8 mouse cellular contexts compared by ENCODE assay signal in the genomic region with DNA sequence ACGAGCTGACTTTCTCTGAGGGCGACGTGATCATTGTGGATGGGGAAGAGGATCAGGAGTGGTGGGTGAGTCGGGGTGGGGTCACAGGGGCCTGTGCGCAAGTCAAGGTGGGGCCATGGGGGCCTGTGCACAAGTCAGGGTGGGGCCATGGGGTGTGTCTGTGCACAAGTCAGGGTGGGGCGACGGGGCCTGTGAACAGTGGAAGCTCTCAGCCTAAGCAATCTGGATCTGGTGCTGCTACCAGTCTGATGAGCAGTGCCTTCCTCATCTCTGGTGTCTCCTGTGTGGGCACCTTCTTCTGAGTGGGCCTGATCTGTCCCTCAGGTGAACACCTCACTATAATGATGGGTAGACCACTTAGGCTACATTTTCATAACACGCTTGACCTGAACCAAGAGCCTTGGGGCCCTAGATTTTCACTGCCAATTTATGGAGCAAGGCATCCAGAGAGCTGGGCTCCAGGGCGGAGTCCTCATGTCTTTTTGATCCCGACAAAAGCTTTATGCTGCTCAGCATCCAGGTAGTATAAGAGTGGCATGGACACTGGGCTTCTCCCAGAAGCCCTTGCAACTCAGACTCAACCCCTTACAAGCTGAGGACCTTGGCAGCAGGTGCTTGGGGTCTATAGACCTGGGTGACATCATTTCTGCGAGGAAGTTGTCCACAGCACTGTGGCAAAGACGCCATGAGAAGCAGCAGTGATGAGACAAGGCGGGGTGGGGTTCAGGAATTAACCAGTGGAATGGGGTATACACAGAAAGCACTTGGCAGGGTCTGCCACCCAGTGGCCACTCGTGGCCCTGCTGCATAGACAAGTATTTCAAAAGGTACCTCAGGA. TPM values are rescaled to one million over a fixed set of nuclear protein-coding genes. Genes with fewer than 3 reads are reported as not detected.
A peak's percentile ranks its signal among the peaks of the same experiment; 100 is the strongest.
DNase-seq lines count a peak whose midpoint lies in the region; ATAC-seq and TF ChIP-seq lines count a peak whose summit lies in the region.

No protein-coding gene starts in this region.

- TF ChIP-seq EP300 in stomach, postnatal 0 days (optimal IDR thresholded peaks at IDR 0.05): no peak

- WGBS in embryonic facial prominence, embryonic 15.5 days: 76% methylated on average over 14 of the region's 14 CpGs
- WGBS in heart, embryonic 10.5 days: 74% methylated on average over 14 of the region's 14 CpGs
- 82% methylated on average over 14 of the region's 14 CpGs for WGBS in kidney, embryonic 14.5 days
- WGBS in limb, embryonic 13.5 days: 76% methylated on average over 14 of the region's 14 CpGs
- WGBS in midbrain, embryonic 14.5 days: 78% methylated on average over 14 of the region's 14 CpGs
- 64% methylated on average over 14 of the region's 14 CpGs for whole genome bisulfite sequencing in stomach, postnatal 0 days

- H3K79me2 ChIP-seq in C2C12 (ENCODE audit: control insufficient read depth, insufficient read depth): no peaks in the 10 kb centered on the region

- H3K36me3 ChIP-seq in C2C12 (ENCODE audit: control insufficient read depth, insufficient read depth): peaks cover 19% of the 10 kb centered on the region
- H3K36me3 ChIP-seq in embryonic facial prominence, embryonic 15.5 days: peaks cover 48% of the 10 kb centered on the region
- peaks cover 72% of the 10 kb centered on the region for H3K36me3 ChIP-seq in heart, embryonic 10.5 days
- peaks cover 49% of the 10 kb centered on the region; the same call in 1 of the 2 replicates for H3K36me3 ChIP-seq in kidney, embryonic 14.5 days (ENCODE audit: control insufficient read depth, insufficient read depth, low read length)
- peaks cover 82% of the 10 kb centered on the region for H3K36me3 ChIP-seq in limb, embryonic 13.5 days
- peaks cover 84% of the 10 kb centered on the region for H3K36me3 ChIP-seq in midbrain, embryonic 14.5 days (ENCODE audit: control insufficient read depth, insufficient read depth, low read length)
- peaks cover 11% of the 10 kb centered on the region; the same call in 1 of the 2 replicates for H3K36me3 ChIP-seq in stomach, postnatal 0 days (ENCODE audit: control insufficient read depth, insufficient read depth, low read length)

- H3K27ac ChIP-seq in embryonic facial prominence, embryonic 15.5 days (replicated peaks): no peak overlapping the region
- no peak overlapping the region for H3K27ac ChIP-seq in heart, embryonic 10.5 days
- H3K27ac ChIP-seq in kidney, embryonic 14.5 days (ENCODE audit: low read depth, low read length): no peak overlapping the region
- H3K27ac ChIP-seq in limb, embryonic 13.5 days: 0 out of 2 replicates have a peak overlapping the region, but pooled peaks have one; percentile 15
- H3K27ac ChIP-seq in midbrain, embryonic 14.5 days (replicated peaks; ENCODE audit: low read depth, low read length): no peak overlapping the region
- no peak overlapping the region for H3K27ac ChIP-seq in stomach, postnatal 0 days (replicated peaks)

- DNase-seq in adrenal gland, postnatal 25 days: peak; percentile 64
- peak; percentile 80 for DNase-seq in heart, embryonic 10.5 days (ENCODE audit: low spot score)
- peak; percentile 83 for DNase-seq in midbrain, embryonic 14.5 days
- DNase-seq in stomach, postnatal 0 days (ENCODE audit: low spot score): peak; percentile 69

- no peaks in the 10 kb centered on the region for H3K4me1 ChIP-seq in embryonic facial prominence, embryonic 15.5 days
- H3K4me1 ChIP-seq in heart, embryonic 10.5 days: peaks cover 6% of the 10 kb centered on the region; the same call in 1 of the 2 replicates
- H3K4me1 ChIP-seq in kidney, embryonic 14.5 days (ENCODE audit: control insufficient read depth, insufficient read depth, low read length): no peaks in the 10 kb centered on the region
- H3K4me1 ChIP-seq in limb, embryonic 13.5 days: no peaks in the 10 kb centered on the region
- no peaks in the 10 kb centered on the region for H3K4me1 ChIP-seq in midbrain, embryonic 14.5 days (ENCODE audit: control insufficient read depth, insufficient read depth, low read length)
- no peaks in the 10 kb centered on the region for H3K4me1 ChIP-seq in stomach, postnatal 0 days (replicated peaks; ENCODE audit: control insufficient read depth, insufficient read depth)

- no peak overlapping the region for H3K9ac ChIP-seq in embryonic facial prominence, embryonic 15.5 days
- no peak overlapping the region for H3K9ac ChIP-seq in kidney, embryonic 14.5 days (ENCODE audit: low read depth, low read length)
- no peak overlapping the region for H3K9ac ChIP-seq in limb, embryonic 13.5 days
- H3K9ac ChIP-seq in midbrain, embryonic 14.5 days (replicated peaks; ENCODE audit: low read length): no peak overlapping the region
- no peak overlapping the region for H3K9ac ChIP-seq in stomach, postnatal 0 days (ENCODE audit: low read length)

- no peak overlapping the region for H3K4me3 ChIP-seq in C2C12 (ENCODE audit: insufficient read depth, poor library complexity, severe bottlenecking)
- H3K4me3 ChIP-seq in embryonic facial prominence, embryonic 15.5 days (replicated peaks): no peak overlapping the region
- H3K4me3 ChIP-seq in heart, embryonic 10.5 days: no peak overlapping the region
- no peak overlapping the region for H3K4me3 ChIP-seq in kidney, embryonic 14.5 days (ENCODE audit: low read length)
- H3K4me3 ChIP-seq in limb, embryonic 13.5 days: no peak overlapping the region
- H3K4me3 ChIP-seq in midbrain, embryonic 14.5 days (replicated peaks; ENCODE audit: low read depth, low read length): no peak overlapping the region
- H3K4me3 ChIP-seq in stomach, postnatal 0 days (ENCODE audit: low read depth, low read length): no peak overlapping the region

- no peak overlapping the region for H3ac ChIP-seq in C2C12 (ENCODE audit: control insufficient read depth, insufficient read length, low read depth)

- peak; percentile 77 for ATAC-seq in embryonic facial prominence, embryonic 15.5 days (ENCODE audit: insufficient number of reproducible peaks, low FRiP score, low TSS enrichment, low read depth)
- peak; percentile 75 for ATAC-seq in kidney, embryonic 14.5 days (ENCODE audit: low FRiP score, low TSS enrichment)
- peak; percentile 75 for ATAC-seq in limb, embryonic 13.5 days (ENCODE audit: low FRiP score, low read depth)
- peak; percentile 87 for ATAC-seq in midbrain, embryonic 14.5 days (ENCODE audit: low FRiP score, low TSS enrichment)
- ATAC-seq in stomach, postnatal 0 days (ENCODE audit: low FRiP score, low TSS enrichment): peak; percentile 74

- H3K4me2 ChIP-seq in embryonic facial prominence, embryonic 15.5 days (replicated peaks): no peak overlapping the region
- no peak overlapping the region for H3K4me2 ChIP-seq in kidney, embryonic 14.5 days (replicated peaks; ENCODE audit: low read depth, low read length)
- H3K4me2 ChIP-seq in limb, embryonic 13.5 days (replicated peaks): no peak overlapping the region
- H3K4me2 ChIP-seq in midbrain, embryonic 14.5 days (ENCODE audit: low read length): no peak overlapping the region
- no peak overlapping the region for H3K4me2 ChIP-seq in stomach, postnatal 0 days (replicated peaks; ENCODE audit: low read depth)

- no peaks in the 10 kb centered on the region for H3K79me3 ChIP-seq in C2C12 (ENCODE audit: low read depth)

- TF ChIP-seq CTCF in C2C12 (IDR thresholded peaks at IDR 0.05; ENCODE audit: control insufficient read depth, insufficient read depth, insufficient read length): peak; percentile 59
- TF ChIP-seq CTCF in stomach, postnatal 0 days (IDR thresholded peaks at IDR 0.05; ENCODE audit: low read depth): peak; percentile 83

- H3K27me3 ChIP-seq in C2C12 (ENCODE audit: control insufficient read depth, insufficient read depth, insufficient read length): no peaks in the 10 kb centered on the region
- H3K27me3 ChIP-seq in embryonic facial prominence, embryonic 15.5 days: no peaks in the 10 kb centered on the region
- H3K27me3 ChIP-seq in heart, embryonic 10.5 days (ENCODE audit: insufficient read depth, poor library complexity, severe bottlenecking): no peaks in the 10 kb centered on the region
- H3K27me3 ChIP-seq in kidney, embryonic 14.5 days (ENCODE audit: control insufficient read depth, insufficient read depth, low read length): no peaks in the 10 kb centered on the region
- H3K27me3 ChIP-seq in limb, embryonic 13.5 days: no peaks in the 10 kb centered on the region
- H3K27me3 ChIP-seq in midbrain, embryonic 14.5 days (ENCODE audit: control insufficient read depth, insufficient read depth, low read length): no peaks in the 10 kb centered on the region
- H3K27me3 ChIP-seq in stomach, postnatal 0 days (ENCODE audit: control insufficient read depth, insufficient read depth, low read length): no peaks in the 10 kb centered on the region

- no peaks in the 10 kb centered on the region for H3K9me3 ChIP-seq in embryonic facial prominence, embryonic 15.5 days (replicated peaks)
- H3K9me3 ChIP-seq in heart, embryonic 10.5 days: no peaks in the 10 kb centered on the region
- H3K9me3 ChIP-seq in kidney, embryonic 14.5 days (ENCODE audit: control insufficient read depth, low read length): no peaks in the 10 kb centered on the region
- H3K9me3 ChIP-seq in limb, embryonic 13.5 days: no peaks in the 10 kb centered on the region
- H3K9me3 ChIP-seq in midbrain, embryonic 14.5 days (ENCODE audit: control insufficient read depth, low read length): no peaks in the 10 kb centered on the region
- no peaks in the 10 kb centered on the region for H3K9me3 ChIP-seq in stomach, postnatal 0 days (ENCODE audit: control insufficient read depth, low read length)

RNA-seq across cellular contexts. Expression of a gene that starts 19.0 kb away (rescaled TPM):
- 39.1 TPM for polyA plus RNA-seq in C2C12 (2012; fragmentation: generic; extraction: Trizol)
- 69.8 and 82.3 TPM in 2 replicates for total RNA-seq in adrenal gland, postnatal 25 days (2021)
- 89.6 and 96.8 TPM in 2 replicates for polyA plus RNA-seq in embryonic facial prominence, embryonic 15.5 days (2015; fragmentation: Nextera tagmentation; extraction: Ambion mirVana)
- 91.9 and 106 TPM in 2 replicates for polyA plus RNA-seq in heart, embryonic 10.5 days (2016; fragmentation: Nextera tagmentation; extraction: Ambion mirVana)
- polyA plus RNA-seq in kidney, embryonic 14.5 days (2014; fragmentation: Nextera tagmentation; extraction: Ambion mirVana): 87.6 and 120 TPM in 2 replicates
- polyA plus RNA-seq in limb, embryonic 13.5 days (2015; fragmentation: Nextera tagmentation; extraction: Ambion mirVana): 114 TPM in 2 replicates
- polyA plus RNA-seq in midbrain, embryonic 14.5 days (2014; fragmentation: Nextera tagmentation; extraction: Ambion mirVana): 91.9 and 107 TPM in 2 replicates
- polyA plus RNA-seq in stomach, postnatal 0 days (2015; fragmentation: Nextera tagmentation; extraction: Ambion mirVana): 45.2 and 48.1 TPM in 2 replicates

RNA-seq across cellular contexts. Expression of a gene that starts 19.9 kb away (rescaled TPM):
- 47.8 TPM for polyA plus RNA-seq in C2C12 (2012; fragmentation: generic; extraction: Trizol)
- total RNA-seq in adrenal gland, postnatal 25 days (2021): 89.2 and 102 TPM in 2 replicates
- 52.6 and 54.2 TPM in 2 replicates for polyA plus RNA-seq in embryonic facial prominence, embryonic 15.5 days (2015; fragmentation: Nextera tagmentation; extraction: Ambion mirVana)
- 39.5 and 40.8 TPM in 2 replicates for polyA plus RNA-seq in heart, embryonic 10.5 days (2016; fragmentation: Nextera tagmentation; extraction: Ambion mirVana)
- polyA plus RNA-seq in kidney, embryonic 14.5 days (2014; fragmentation: Nextera tagmentation; extraction: Ambion mirVana): 42.9 and 43.5 TPM in 2 replicates
- 52.6 and 55.2 TPM in 2 replicates for polyA plus RNA-seq in limb, embryonic 13.5 days (2015; fragmentation: Nextera tagmentation; extraction: Ambion mirVana)
- 40.8 and 42.4 TPM in 2 replicates for polyA plus RNA-seq in midbrain, embryonic 14.5 days (2014; fragmentation: Nextera tagmentation; extraction: Ambion mirVana)
- polyA plus RNA-seq in stomach, postnatal 0 days (2015; fragmentation: Nextera tagmentation; extraction: Ambion mirVana): 31.6 and 32.6 TPM in 2 replicates

RNA-seq across cellular contexts. Expression of a gene that starts 50.0 kb away (rescaled TPM):
- 33.1 TPM for polyA plus RNA-seq in C2C12 (2012; fragmentation: generic; extraction: Trizol)
- 70.2 and 87.3 TPM in 2 replicates for total RNA-seq in adrenal gland, postnatal 25 days (2021)
- polyA plus RNA-seq in embryonic facial prominence, embryonic 15.5 days (2015; fragmentation: Nextera tagmentation; extraction: Ambion mirVana): 48.6 and 51.5 TPM in 2 replicates
- polyA plus RNA-seq in heart, embryonic 10.5 days (2016; fragmentation: Nextera tagmentation; extraction: Ambion mirVana): 38.9 and 40.8 TPM in 2 replicates
- polyA plus RNA-seq in kidney, embryonic 14.5 days (2014; fragmentation: Nextera tagmentation; extraction: Ambion mirVana): 74.6 and 75.2 TPM in 2 replicates
- 58.0 and 61.3 TPM in 2 replicates for polyA plus RNA-seq in limb, embryonic 13.5 days (2015; fragmentation: Nextera tagmentation; extraction: Ambion mirVana)
- 34.1 and 40.1 TPM in 2 replicates for polyA plus RNA-seq in midbrain, embryonic 14.5 days (2014; fragmentation: Nextera tagmentation; extraction: Ambion mirVana)
- 43.1 and 45.1 TPM in 2 replicates for polyA plus RNA-seq in stomach, postnatal 0 days (2015; fragmentation: Nextera tagmentation; extraction: Ambion mirVana)
